21 mouse cellular contexts compared by ENCODE assay signal in the genomic region with DNA sequence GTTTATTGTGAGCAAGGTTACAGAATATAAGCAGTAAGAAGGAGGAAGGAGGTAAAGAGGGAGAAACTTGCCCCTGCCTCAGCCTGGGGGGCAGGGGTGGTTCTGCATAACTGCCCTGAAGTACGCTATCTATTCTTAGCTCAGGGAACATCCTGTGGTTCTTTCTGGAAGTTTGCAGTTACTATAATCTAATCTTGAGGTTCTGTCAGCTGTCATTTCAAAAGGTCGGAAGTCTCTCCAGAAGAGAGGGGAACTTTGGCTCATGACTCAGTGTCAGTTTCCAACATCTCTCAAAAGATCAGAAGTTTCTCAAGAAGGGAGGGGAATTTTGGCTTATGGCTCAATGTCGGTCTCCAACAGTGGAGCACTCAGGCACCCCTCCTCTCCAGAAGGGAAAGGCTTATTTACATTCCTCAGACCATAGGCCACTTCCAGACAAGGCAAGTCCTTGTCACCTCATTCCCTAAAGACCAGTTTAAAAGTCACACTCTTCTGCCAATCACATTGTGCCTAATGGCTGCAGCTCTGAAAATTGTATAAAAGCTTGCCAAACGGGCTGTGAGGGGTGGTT.
DNase-seq lines count a peak whose midpoint lies in the region; ATAC-seq and TF ChIP-seq lines count a peak whose summit lies in the region.
"Had no signal": no experiment of that assay in that cellular context is flagged by ENCODE, and none has a peak within 500 bp of the region (broad histone marks: within the 10 kb centered on the region; RNA-seq: fewer than 3 reads in every experiment).

No protein-coding gene starts in this region.

- no peak for TF ChIP-seq POLR2A in lung, adult 2 months (IDR thresholded peaks at IDR 0.05; ENCODE audit: borderline replicate concordance, extremely low read depth, low read depth, low read length)

- 30% methylated on average over 4 of the region's 4 CpGs for WGBS in lung, embryonic 14.5 days
- 32% methylated on average over 4 of the region's 4 CpGs for WGBS in lung, adult 2 months
- WGBS in neural tube, embryonic 15.5 days: 74% methylated on average over 4 of the region's 4 CpGs

- H3K4me1 ChIP-seq in lung, embryonic 14.5 days (ENCODE audit: insufficient read depth): no peaks in the 10 kb centered on the region
- no peaks in the 10 kb centered on the region for H3K4me1 ChIP-seq in lung, adult 2 months (ENCODE audit: control insufficient read depth, insufficient read depth, low read length)
- no peaks in the 10 kb centered on the region for H3K4me1 ChIP-seq in neural tube, embryonic 15.5 days
- H3K4me1 ChIP-seq: forebrain, embryonic 12.5 days; hindbrain, embryonic 12.5 days; kidney, embryonic 15.5 days; limb, embryonic 12.5 days; liver, embryonic 13.5 days had no signal

- no peak overlapping the region for H3K27ac ChIP-seq in lung, embryonic 14.5 days (ENCODE audit: low read depth)
- H3K27ac ChIP-seq in neural tube, embryonic 15.5 days (replicated peaks): no peak overlapping the region
- H3K27ac ChIP-seq: forebrain, embryonic 12.5 days; heart, adult 2 months; hindbrain, embryonic 12.5 days; kidney, embryonic 15.5 days; limb, embryonic 12.5 days; liver, embryonic 13.5 days had no signal

- DNase-seq in lung, embryonic 14.5 days: peak; percentile 75
- no peak for DNase-seq in lung, adult 2 months
- DNase-seq in adipocyte (ENCODE audit: low spot score): peak; percentile 10
- DNase-seq in lung, postnatal 14 days: peak; percentile 21
- DNase-seq in cerebellum, adult 11-12 months: no peak
- DNase-seq: adrenal gland, postnatal 36 days; cerebellum, adult 2 months; cerebellum, postnatal 36 days; gastrocnemius, postnatal 14 days; heart, adult 2 months; heart, postnatal 14 days; liver, embryonic 13.5 days; midbrain, embryonic 14.5 days; right cerebral cortex, postnatal 14 days; thymus, adult 18-20 months had no signal

- H3K36me3 ChIP-seq in lung, embryonic 14.5 days (ENCODE audit: insufficient read depth): no peaks in the 10 kb centered on the region
- no peaks in the 10 kb centered on the region for H3K36me3 ChIP-seq in neural tube, embryonic 15.5 days
- H3K36me3 ChIP-seq: forebrain, embryonic 12.5 days; hindbrain, embryonic 12.5 days; kidney, embryonic 15.5 days; limb, embryonic 12.5 days; liver, embryonic 13.5 days had no signal

- peak; percentile 99 for ATAC-seq in lung, embryonic 14.5 days (ENCODE audit: insufficient read depth)
- no peak for ATAC-seq in megakaryocyte progenitor cell, adult 5-6 weeks (replicated peaks; ENCODE audit: poor library complexity)
- no peak for ATAC-seq in neural tube, embryonic 15.5 days (ENCODE audit: low FRiP score)

- no peak overlapping the region for H3K4me2 ChIP-seq in lung, embryonic 14.5 days
- H3K4me2 ChIP-seq in neural tube, embryonic 15.5 days: no peak overlapping the region
- H3K4me2 ChIP-seq: forebrain, embryonic 12.5 days; hindbrain, embryonic 12.5 days; kidney, embryonic 15.5 days; limb, embryonic 12.5 days; liver, embryonic 13.5 days had no signal

- no peaks in the 10 kb centered on the region for H3K9me3 ChIP-seq in lung, embryonic 14.5 days (ENCODE audit: low read depth, low read length)
- H3K9me3 ChIP-seq in neural tube, embryonic 15.5 days (replicated peaks): no peaks in the 10 kb centered on the region; the same call in 1 of the 2 replicates
- H3K9me3 ChIP-seq: forebrain, embryonic 12.5 days; hindbrain, embryonic 12.5 days; kidney, embryonic 15.5 days; liver, embryonic 13.5 days had no signal

- H3K4me3 ChIP-seq in lung, embryonic 14.5 days (ENCODE audit: low read depth, low read length): no peak overlapping the region
- H3K4me3 ChIP-seq in lung, adult 2 months (replicated peaks; ENCODE audit: extremely low read depth, low read depth, low read length): no peak overlapping the region
- no peak overlapping the region for H3K4me3 ChIP-seq in neural tube, embryonic 15.5 days (replicated peaks)
- H3K4me3 ChIP-seq: forebrain, embryonic 12.5 days; heart, adult 2 months; hindbrain, embryonic 12.5 days; kidney, embryonic 15.5 days; limb, embryonic 12.5 days; liver, embryonic 13.5 days had no signal

- no peak for TF ChIP-seq CTCF in lung, embryonic 14.5 days (IDR thresholded peaks at IDR 0.05; ENCODE audit: low read depth)
- no peak for TF ChIP-seq CTCF in lung, adult 2 months (IDR thresholded peaks at IDR 0.05; ENCODE audit: insufficient read depth, low read length)

- no peaks in the 10 kb centered on the region for H3K27me3 ChIP-seq in lung, embryonic 14.5 days (ENCODE audit: insufficient read depth, low read length)
- H3K27me3 ChIP-seq in neural tube, embryonic 15.5 days (replicated peaks): no peaks in the 10 kb centered on the region
- H3K27me3 ChIP-seq: forebrain, embryonic 12.5 days; hindbrain, embryonic 12.5 days; kidney, embryonic 15.5 days; limb, embryonic 12.5 days; liver, embryonic 13.5 days had no signal

- H3K9ac ChIP-seq in lung, embryonic 14.5 days: no peak overlapping the region
- H3K9ac ChIP-seq in neural tube, embryonic 15.5 days (replicated peaks): no peak overlapping the region
- H3K9ac ChIP-seq: forebrain, embryonic 12.5 days; hindbrain, embryonic 12.5 days; kidney, embryonic 15.5 days; limb, embryonic 12.5 days; liver, embryonic 13.5 days had no signal

Comparison
In these comparisons a context has a peak if more than half of its experiments do, and no peak if none do; other contexts are left out.
1. DNase-seq: peak in lung, embryonic 14.5 days (single experiment), adipocyte (single experiment) and lung, postnatal 14 days (single experiment); none in lung, adult 2 months (single experiment) and cerebellum, adult 11-12 months (single experiment).